16 mouse cellular contexts compared by ENCODE assay signal in genomic region chr2:29844115-29844514, GRCm38 (mm10). TPM values are rescaled to one million over a fixed set of nuclear protein-coding genes. Genes with fewer than 3 reads are reported as not detected.
DNase-seq lines count a peak whose midpoint lies in the region; ATAC-seq lines count a peak whose summit lies in the region.
"Had no signal": no experiment of that assay in that cellular context is flagged by ENCODE, and none has a peak within 500 bp of the region (broad histone marks: within the 10 kb centered on the region; RNA-seq: fewer than 3 reads in every experiment).

No protein-coding gene starts in this region.

- H3K27me3 ChIP-seq in forebrain, embryonic 11.5 days (ENCODE audit: control insufficient read depth, insufficient read depth, low read length), result peaks cover 55% of the 10 kb centered on the region
- peaks cover 44% of the 10 kb centered on the region for H3K27me3 ChIP-seq in forebrain, embryonic 14.5 days (replicated peaks; ENCODE audit: control insufficient read depth, insufficient read depth, low read length)
- peaks cover 16% of the 10 kb centered on the region for H3K27me3 ChIP-seq in neural tube, embryonic 11.5 days (ENCODE audit: control insufficient read depth, insufficient read depth, low read length)
- no peaks in the 10 kb centered on the region for H3K27me3 ChIP-seq in midbrain, embryonic 14.5 days (ENCODE audit: control insufficient read depth, insufficient read depth, low read length)
- H3K27me3 ChIP-seq in kidney, embryonic 14.5 days (ENCODE audit: control insufficient read depth, insufficient read depth, low read length), result peaks cover 42% of the 10 kb centered on the region
- H3K27me3 ChIP-seq: megakaryocyte, embryonic 14.5 days had no signal

- H3K36me3 ChIP-seq in forebrain, embryonic 11.5 days (ENCODE audit: control insufficient read depth, insufficient read depth, low read length), result no peaks in the 10 kb centered on the region
- H3K36me3 ChIP-seq in forebrain, embryonic 14.5 days (ENCODE audit: control insufficient read depth, insufficient read depth, low read length), result peaks cover 24% of the 10 kb centered on the region
- H3K36me3 ChIP-seq in neural tube, embryonic 11.5 days (ENCODE audit: control insufficient read depth, insufficient read depth, low read length), result no peaks in the 10 kb centered on the region
- peaks cover 16% of the 10 kb centered on the region for H3K36me3 ChIP-seq in midbrain, embryonic 14.5 days (ENCODE audit: control insufficient read depth, insufficient read depth, low read length)
- H3K36me3 ChIP-seq in kidney, embryonic 14.5 days (ENCODE audit: control insufficient read depth, insufficient read depth, low read length), result peaks cover 23% of the 10 kb centered on the region

- no peak overlapping the region for H3K9ac ChIP-seq in forebrain, embryonic 11.5 days (ENCODE audit: low read length)
- H3K9ac ChIP-seq in forebrain, embryonic 14.5 days (ENCODE audit: low read length), result no peak overlapping the region
- H3K9ac ChIP-seq in neural tube, embryonic 11.5 days (ENCODE audit: low read length), result peak overlapping the region; percentile 99
- peak overlapping the region; percentile 97; the same call in 1 of the 2 replicates for H3K9ac ChIP-seq in midbrain, embryonic 14.5 days (replicated peaks; ENCODE audit: low read length)
- no peak overlapping the region for H3K9ac ChIP-seq in kidney, embryonic 14.5 days (ENCODE audit: low read depth, low read length)
- H3K9ac ChIP-seq: embryonic facial prominence, embryonic 15.5 days had no signal

- ATAC-seq in forebrain, embryonic 11.5 days (replicated peaks; ENCODE audit: low FRiP score), result no peak
- ATAC-seq in forebrain, embryonic 14.5 days, result no peak
- no peak for ATAC-seq in neural tube, embryonic 11.5 days (ENCODE audit: insufficient read depth, low FRiP score, low TSS enrichment)
- ATAC-seq in midbrain, embryonic 14.5 days (ENCODE audit: low FRiP score, low TSS enrichment), result no peak
- no peak for ATAC-seq in kidney, embryonic 14.5 days (ENCODE audit: low FRiP score, low TSS enrichment)

- peak overlapping the region; percentile 15; the same call in 1 of the 2 replicates for H3K4me2 ChIP-seq in forebrain, embryonic 11.5 days (ENCODE audit: low read depth, low read length, severe bottlenecking)
- H3K4me2 ChIP-seq in forebrain, embryonic 14.5 days (ENCODE audit: low read length), result no peak overlapping the region
- H3K4me2 ChIP-seq in neural tube, embryonic 11.5 days (ENCODE audit: low read depth), result peak overlapping the region; percentile 81
- peak overlapping the region; percentile 83 for H3K4me2 ChIP-seq in midbrain, embryonic 14.5 days (ENCODE audit: low read length)
- H3K4me2 ChIP-seq in kidney, embryonic 14.5 days (replicated peaks; ENCODE audit: low read depth, low read length), result no peak overlapping the region
- H3K4me2 ChIP-seq: embryonic facial prominence, embryonic 15.5 days had no signal

- no peak for DNase-seq in forebrain, embryonic 11.5 days (ENCODE audit: low spot score)
- no peak for DNase-seq in forebrain, embryonic 14.5 days (ENCODE audit: low spot score)
- DNase-seq in neural tube, embryonic 11.5 days (ENCODE audit: low spot score), result no peak
- DNase-seq in neural tube, embryonic 10.5 days (ENCODE audit: extremely low spot score, low spot score), result no peak
- no peak for DNase-seq in midbrain, embryonic 14.5 days
- no peak for DNase-seq in ovary, postnatal 36 days (ENCODE audit: low spot score)
- DNase-seq: adrenal gland, postnatal 10 days; cerebellum, adult 11-12 months; kidney, adult 11 months; kidney, postnatal 25 days; lung, postnatal 14 days; thymus, postnatal 36 days had no signal

- H3K9me3 ChIP-seq in forebrain, embryonic 11.5 days (ENCODE audit: control insufficient read depth, low read length), result no peaks in the 10 kb centered on the region
- no peaks in the 10 kb centered on the region for H3K9me3 ChIP-seq in forebrain, embryonic 14.5 days (replicated peaks; ENCODE audit: control insufficient read depth, low read length)
- H3K9me3 ChIP-seq in neural tube, embryonic 11.5 days (ENCODE audit: control insufficient read depth, low read length), result no peaks in the 10 kb centered on the region
- no peaks in the 10 kb centered on the region for H3K9me3 ChIP-seq in midbrain, embryonic 14.5 days (ENCODE audit: control insufficient read depth, low read length)
- no peaks in the 10 kb centered on the region for H3K9me3 ChIP-seq in kidney, embryonic 14.5 days (ENCODE audit: control insufficient read depth, low read length)
- H3K9me3 ChIP-seq: embryonic facial prominence, embryonic 15.5 days; forebrain, embryonic 12.5 days; megakaryocyte, embryonic 14.5 days had no signal

- WGBS in forebrain, embryonic 11.5 days, result 45% methylated on average over 2 of the region's 2 CpGs
- WGBS in forebrain, embryonic 14.5 days, result 80% methylated on average over 2 of the region's 2 CpGs
- WGBS in neural tube, embryonic 11.5 days, result 39% methylated on average over 2 of the region's 2 CpGs
- WGBS in midbrain, embryonic 14.5 days, result 19% methylated on average over 2 of the region's 2 CpGs
- 80% methylated on average over 2 of the region's 2 CpGs for WGBS in kidney, embryonic 14.5 days

- H3K4me1 ChIP-seq in forebrain, embryonic 11.5 days (replicated peaks; ENCODE audit: control insufficient read depth, insufficient read depth, low read length), result peaks cover 14% of the 10 kb centered on the region
- H3K4me1 ChIP-seq in forebrain, embryonic 14.5 days (ENCODE audit: control insufficient read depth, insufficient read depth, low read length), result peaks cover 5% of the 10 kb centered on the region; the same call in 1 of the 2 replicates
- peaks cover 44% of the 10 kb centered on the region for H3K4me1 ChIP-seq in neural tube, embryonic 11.5 days (ENCODE audit: control insufficient read depth, insufficient read depth, low read length)
- peaks cover 46% of the 10 kb centered on the region for H3K4me1 ChIP-seq in midbrain, embryonic 14.5 days (ENCODE audit: control insufficient read depth, insufficient read depth, low read length)
- peaks cover 9% of the 10 kb centered on the region; the same call in 1 of the 2 replicates for H3K4me1 ChIP-seq in kidney, embryonic 14.5 days (ENCODE audit: control insufficient read depth, insufficient read depth, low read length)

- no peak overlapping the region for H3K27ac ChIP-seq in forebrain, embryonic 11.5 days (ENCODE audit: low read depth, low read length)
- H3K27ac ChIP-seq in forebrain, embryonic 14.5 days (ENCODE audit: low read depth, low read length), result no peak overlapping the region
- peak overlapping the region; percentile 99 for H3K27ac ChIP-seq in neural tube, embryonic 11.5 days (ENCODE audit: low read depth, low read length)
- peak overlapping the region; percentile 96 for H3K27ac ChIP-seq in midbrain, embryonic 14.5 days (replicated peaks; ENCODE audit: low read depth, low read length)
- H3K27ac ChIP-seq in kidney, embryonic 14.5 days (ENCODE audit: low read depth, low read length), result no peak overlapping the region
- H3K27ac ChIP-seq: embryonic facial prominence, embryonic 15.5 days; forebrain, embryonic 12.5 days had no signal

- H3K4me3 ChIP-seq in forebrain, embryonic 11.5 days (ENCODE audit: low read depth, low read length), result no peak overlapping the region
- H3K4me3 ChIP-seq in forebrain, embryonic 14.5 days (ENCODE audit: low read depth, low read length), result no peak overlapping the region
- peak overlapping the region; percentile 90 for H3K4me3 ChIP-seq in neural tube, embryonic 11.5 days (ENCODE audit: low read depth, low read length)
- H3K4me3 ChIP-seq in midbrain, embryonic 14.5 days (replicated peaks; ENCODE audit: low read depth, low read length), result peak overlapping the region; percentile 82; the same call in 1 of the 2 replicates
- H3K4me3 ChIP-seq in kidney, embryonic 14.5 days (ENCODE audit: low read length), result no peak overlapping the region
- H3K4me3 ChIP-seq: embryonic facial prominence, embryonic 15.5 days; megakaryocyte, embryonic 14.5 days had no signal

RNA-seq across cellular contexts. Expression of gene Urm1, which starts 24.2 kb away (rescaled TPM):
- polyA plus RNA-seq in forebrain, embryonic 11.5 days (2014; fragmentation: Nextera tagmentation; extraction: Ambion mirVana), result 18.1 and 19.2 TPM in 2 replicates
- polyA plus RNA-seq in forebrain, embryonic 14.5 days (2014; fragmentation: Nextera tagmentation; extraction: Ambion mirVana), result 20.7 and 21.0 TPM in 2 replicates
- polyA plus RNA-seq in neural tube, embryonic 11.5 days (2014; fragmentation: Nextera tagmentation; extraction: Ambion mirVana), result 21.9 and 23.9 TPM in 2 replicates
- polyA plus RNA-seq in midbrain, embryonic 14.5 days (2014; fragmentation: Nextera tagmentation; extraction: Ambion mirVana), result 22.4 and 28.0 TPM in 2 replicates
- 27.3 and 29.2 TPM in 2 replicates for polyA plus RNA-seq in kidney, embryonic 14.5 days (2014; fragmentation: Nextera tagmentation; extraction: Ambion mirVana)

RNA-seq across cellular contexts. Expression of gene Cercam, which starts 24.8 kb away (rescaled TPM):
- 13.3 and 14.1 TPM in 2 replicates for polyA plus RNA-seq in forebrain, embryonic 11.5 days (2014; fragmentation: Nextera tagmentation; extraction: Ambion mirVana)
- polyA plus RNA-seq in forebrain, embryonic 14.5 days (2014; fragmentation: Nextera tagmentation; extraction: Ambion mirVana), result 3.1 and 3.9 TPM in 2 replicates
- 17.5 and 20.2 TPM in 2 replicates for polyA plus RNA-seq in neural tube, embryonic 11.5 days (2014; fragmentation: Nextera tagmentation; extraction: Ambion mirVana)
- polyA plus RNA-seq in midbrain, embryonic 14.5 days (2014; fragmentation: Nextera tagmentation; extraction: Ambion mirVana), result 10.9 and 13.2 TPM in 2 replicates
- 8.9 and 15.6 TPM in 2 replicates for polyA plus RNA-seq in kidney, embryonic 14.5 days (2014; fragmentation: Nextera tagmentation; extraction: Ambion mirVana)

RNA-seq across cellular contexts. Expression of gene Slc27a4, which starts 41.7 kb away (rescaled TPM):
- polyA plus RNA-seq in forebrain, embryonic 11.5 days (2014; fragmentation: Nextera tagmentation; extraction: Ambion mirVana), result 11.9 and 13.9 TPM in 2 replicates
- 22.6 and 26.1 TPM in 2 replicates for polyA plus RNA-seq in forebrain, embryonic 14.5 days (2014; fragmentation: Nextera tagmentation; extraction: Ambion mirVana)
- 20.5 and 20.8 TPM in 2 replicates for polyA plus RNA-seq in neural tube, embryonic 11.5 days (2014; fragmentation: Nextera tagmentation; extraction: Ambion mirVana)
- 36.1 and 40.0 TPM in 2 replicates for polyA plus RNA-seq in midbrain, embryonic 14.5 days (2014; fragmentation: Nextera tagmentation; extraction: Ambion mirVana)
- polyA plus RNA-seq in kidney, embryonic 14.5 days (2014; fragmentation: Nextera tagmentation; extraction: Ambion mirVana), result 9.1 and 11.4 TPM in 2 replicates

RNA-seq across cellular contexts. Expression of gene Odf2, which starts 44.9 kb away (rescaled TPM):
- polyA plus RNA-seq in forebrain, embryonic 11.5 days (2014; fragmentation: Nextera tagmentation; extraction: Ambion mirVana), result 118 and 132 TPM in 2 replicates
- polyA plus RNA-seq in forebrain, embryonic 14.5 days (2014; fragmentation: Nextera tagmentation; extraction: Ambion mirVana), result 36.4 and 43.6 TPM in 2 replicates
- polyA plus RNA-seq in neural tube, embryonic 11.5 days (2014; fragmentation: Nextera tagmentation; extraction: Ambion mirVana), result 74.6 and 78.9 TPM in 2 replicates
- polyA plus RNA-seq in midbrain, embryonic 14.5 days (2014; fragmentation: Nextera tagmentation; extraction: Ambion mirVana), result 47.1 and 60.3 TPM in 2 replicates
- polyA plus RNA-seq in kidney, embryonic 14.5 days (2014; fragmentation: Nextera tagmentation; extraction: Ambion mirVana), result 43.8 and 79.9 TPM in 2 replicates

RNA-seq across cellular contexts. Expression of gene Trub2, which starts 55.8 kb away (rescaled TPM):
- 34.0 and 35.0 TPM in 2 replicates for polyA plus RNA-seq in forebrain, embryonic 11.5 days (2014; fragmentation: Nextera tagmentation; extraction: Ambion mirVana)
- 26.8 and 31.1 TPM in 2 replicates for polyA plus RNA-seq in forebrain, embryonic 14.5 days (2014; fragmentation: Nextera tagmentation; extraction: Ambion mirVana)
- polyA plus RNA-seq in neural tube, embryonic 11.5 days (2014; fragmentation: Nextera tagmentation; extraction: Ambion mirVana), result 31.4 and 33.9 TPM in 2 replicates
- polyA plus RNA-seq in midbrain, embryonic 14.5 days (2014; fragmentation: Nextera tagmentation; extraction: Ambion mirVana), result 28.0 and 28.8 TPM in 2 replicates
- 36.5 and 41.3 TPM in 2 replicates for polyA plus RNA-seq in kidney, embryonic 14.5 days (2014; fragmentation: Nextera tagmentation; extraction: Ambion mirVana)

Comparison
In these comparisons a context has a peak if more than half of its experiments do, and no peak if none do; other contexts are left out.
1. H3K4me2 ChIP-seq: peak in forebrain, embryonic 11.5 days (single experiment), neural tube, embryonic 11.5 days (single experiment) and midbrain, embryonic 14.5 days (single experiment); none in forebrain, embryonic 14.5 days (single experiment) and kidney, embryonic 14.5 days (single experiment).
2. H3K27ac ChIP-seq: peak in neural tube, embryonic 11.5 days (single experiment) and midbrain, embryonic 14.5 days (single experiment); none in forebrain, embryonic 11.5 days (single experiment), forebrain, embryonic 14.5 days (single experiment) and kidney, embryonic 14.5 days (single experiment).
3. H3K4me3 ChIP-seq: peak in neural tube, embryonic 11.5 days (single experiment) and midbrain, embryonic 14.5 days (single experiment); none in forebrain, embryonic 11.5 days (single experiment), forebrain, embryonic 14.5 days (single experiment) and kidney, embryonic 14.5 days (single experiment).
4. H3K9ac ChIP-seq: peak in neural tube, embryonic 11.5 days (single experiment) and midbrain, embryonic 14.5 days (single experiment); none in forebrain, embryonic 11.5 days (single experiment), forebrain, embryonic 14.5 days (single experiment) and kidney, embryonic 14.5 days (single experiment).